Mouse (Mus musculus) T-helper 1 cell (primary cell): ENCODE measurements around the gene Ispd.

Experiments
- in situ Hi-C: fragments of 300-600 bp; cut with MboI, MseI; formaldehyde crosslinking; loops from one replicate; pipeline ENCODE4 v1.15.1; 2025; ENCODE audit warnings: high pct_unique_total_duplicates

Ispd gene

DNA sequence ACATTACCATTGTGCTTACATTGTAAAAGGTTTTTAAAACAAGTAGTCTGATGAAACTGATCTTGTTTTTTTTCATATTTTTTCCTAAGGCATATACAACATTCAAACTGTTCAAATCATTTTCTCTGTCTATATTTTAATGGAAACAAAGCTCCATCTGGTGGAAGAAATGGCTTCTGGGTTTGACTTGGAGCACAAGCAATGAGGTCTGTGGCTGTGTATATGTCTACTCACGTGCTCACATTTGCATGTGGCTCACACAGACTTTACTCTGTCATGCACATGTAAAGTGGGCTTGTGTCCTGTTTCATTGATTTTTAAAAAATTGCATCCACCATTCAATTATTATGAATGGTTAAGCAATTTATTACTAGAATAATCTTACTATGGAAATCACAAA, 323.1 kb downstream of the Ispd start:
- in situ Hi-C loops: loop anchor here (10.0 kb wide), 1 partner anchor 490 kb away; no protein-coding TSS in a partner anchor

DNA sequence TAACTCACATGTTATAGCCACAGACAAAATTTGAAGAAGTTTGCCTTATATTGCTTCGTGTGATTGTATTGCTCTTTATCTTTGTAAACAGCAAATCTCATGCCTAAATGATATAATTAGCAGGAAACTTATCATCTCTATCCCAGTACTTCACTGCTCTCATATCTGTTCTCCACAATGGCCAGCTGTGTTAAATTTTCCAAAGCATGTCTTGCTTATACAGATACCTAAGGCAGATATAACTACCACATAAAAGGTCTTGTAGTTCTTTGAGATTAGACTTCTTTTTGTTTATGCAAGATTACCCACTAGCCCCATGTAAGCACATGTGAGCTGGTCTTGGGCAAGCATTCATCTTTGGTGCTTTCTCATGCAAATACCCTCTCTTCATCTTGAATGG, 327.6 kb downstream of the Ispd start:
- in situ Hi-C loops: loop anchor here (10.0 kb wide), 1 partner anchor 494 kb away; no protein-coding TSS in a partner anchor

DNA sequence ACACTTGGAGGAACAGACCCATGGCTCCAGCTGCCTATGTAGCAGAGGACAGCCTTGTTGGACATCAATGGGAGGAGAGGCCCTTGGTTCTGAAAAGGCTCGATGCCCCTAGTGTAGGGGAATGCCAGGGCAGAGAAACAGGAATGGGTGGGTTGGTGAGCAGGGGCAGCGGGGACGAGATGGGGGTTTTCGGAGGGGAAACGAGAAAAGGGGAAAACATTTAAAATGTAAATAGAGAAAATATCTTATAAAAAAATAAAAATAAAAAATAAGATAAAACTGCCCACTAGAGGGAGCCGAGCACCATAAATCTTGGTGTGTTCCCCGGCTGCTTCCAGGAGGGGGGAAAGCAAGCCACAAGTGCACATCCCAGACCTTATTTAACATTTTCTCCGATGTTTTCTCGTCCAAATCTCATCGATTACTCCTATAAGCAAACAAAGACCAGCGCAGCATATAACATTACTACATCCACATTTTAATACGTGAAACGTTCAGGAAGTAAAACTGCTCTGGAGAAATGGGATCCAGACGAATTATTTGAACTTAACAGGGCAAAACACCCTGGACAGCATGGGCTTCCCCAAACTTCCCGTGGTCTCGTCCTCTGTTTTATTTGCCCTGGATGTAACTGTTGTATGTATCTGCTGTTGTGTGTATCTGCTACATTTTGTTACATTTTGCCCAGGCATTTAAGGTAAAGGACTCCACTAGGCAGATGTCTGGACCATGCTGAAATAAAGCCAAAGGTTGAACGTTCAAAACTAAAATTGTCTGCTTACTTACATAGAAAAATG, 332.8 kb downstream of the Ispd start:
- in situ Hi-C loops: no loop called here

DNA sequence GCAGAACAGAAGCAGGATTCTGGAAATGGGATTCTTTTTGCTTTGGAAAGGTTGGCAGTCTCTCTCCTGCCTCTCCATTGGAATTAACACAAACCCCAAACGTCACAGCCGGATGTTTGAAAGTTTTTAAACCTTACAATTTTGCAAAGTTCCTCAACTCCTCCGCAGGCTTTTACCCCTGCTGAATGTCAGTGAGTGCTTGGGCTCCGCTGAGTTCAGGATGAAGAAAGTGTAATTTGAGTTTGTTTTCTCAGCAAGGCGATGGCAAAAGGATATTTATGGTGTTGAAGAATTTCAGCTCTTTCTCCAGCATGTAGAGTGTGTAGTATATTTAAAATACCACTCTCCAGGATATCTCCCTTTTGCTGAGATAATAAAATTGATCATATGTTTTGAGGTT, 336.3 kb downstream of the Ispd start:
- in situ Hi-C loops: loop anchor here (5.0 kb wide), 1 partner anchor 735 kb away; no protein-coding TSS in a partner anchor

DNA sequence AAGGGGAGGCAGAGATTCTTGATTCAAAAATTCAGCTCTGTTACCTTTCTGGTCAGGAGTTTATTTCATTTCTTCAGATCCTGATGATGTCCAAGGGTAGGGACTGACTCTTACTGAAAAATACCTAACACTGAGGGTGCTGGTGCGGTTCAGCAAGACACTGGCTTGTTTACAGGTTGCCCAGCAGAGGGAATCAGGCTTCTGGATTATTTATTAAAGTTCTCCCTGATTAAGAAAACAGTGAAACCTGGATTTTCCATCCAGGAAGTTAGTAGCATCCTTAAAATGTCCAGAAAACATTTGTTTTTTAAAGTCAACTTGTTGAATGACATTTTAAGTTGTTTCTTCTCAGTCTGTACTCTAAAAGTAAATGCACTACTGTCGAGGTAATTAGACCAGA, 337.2 kb downstream of the Ispd start:
- in situ Hi-C loops: loop anchor here (5.0 kb wide), 1 partner anchor 734 kb away; no protein-coding TSS in a partner anchor

DNA sequence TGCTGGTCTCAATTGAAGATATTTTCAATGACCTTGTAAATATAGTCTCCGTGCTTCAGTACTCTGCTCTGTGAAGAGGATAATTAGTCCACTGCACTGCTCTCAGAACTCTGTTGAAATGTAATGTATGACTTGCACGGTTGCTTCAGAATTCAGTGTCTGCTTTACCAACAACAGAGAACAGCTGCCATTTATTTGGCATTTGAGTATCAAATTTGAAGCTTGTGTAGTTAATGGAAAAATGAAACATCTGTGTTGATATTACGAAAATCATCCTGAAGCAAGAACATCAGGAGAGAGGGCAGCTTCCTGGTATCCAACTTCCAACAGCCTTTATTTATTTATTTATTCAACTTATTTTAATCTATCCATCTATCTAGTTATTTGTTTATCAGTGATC, 337.8 kb downstream of the Ispd start:
- in situ Hi-C loops: loop anchor here (5.0 kb wide), 1 partner anchor 733 kb away; no protein-coding TSS in a partner anchor

DNA sequence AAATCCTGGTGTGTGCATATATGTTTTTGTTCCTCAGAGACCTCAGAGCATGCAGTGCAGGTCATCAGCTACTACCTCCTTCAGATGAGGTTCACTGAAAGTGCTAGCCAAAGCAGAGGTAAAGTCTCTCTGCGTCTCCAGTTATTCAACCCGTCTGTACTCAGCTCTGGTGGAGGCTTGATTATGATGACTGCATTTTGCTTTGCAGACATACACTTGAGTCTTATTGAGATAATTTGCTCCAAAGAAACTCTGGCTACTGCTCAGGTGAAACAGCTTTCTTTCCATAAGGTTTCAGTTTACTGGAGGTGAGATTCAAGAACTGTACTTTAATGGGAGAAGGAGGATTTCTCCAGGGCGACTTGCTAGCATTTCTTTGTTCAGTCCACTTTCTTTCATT, 339.5 kb downstream of the Ispd start:
- in situ Hi-C loops: no loop called here

DNA sequence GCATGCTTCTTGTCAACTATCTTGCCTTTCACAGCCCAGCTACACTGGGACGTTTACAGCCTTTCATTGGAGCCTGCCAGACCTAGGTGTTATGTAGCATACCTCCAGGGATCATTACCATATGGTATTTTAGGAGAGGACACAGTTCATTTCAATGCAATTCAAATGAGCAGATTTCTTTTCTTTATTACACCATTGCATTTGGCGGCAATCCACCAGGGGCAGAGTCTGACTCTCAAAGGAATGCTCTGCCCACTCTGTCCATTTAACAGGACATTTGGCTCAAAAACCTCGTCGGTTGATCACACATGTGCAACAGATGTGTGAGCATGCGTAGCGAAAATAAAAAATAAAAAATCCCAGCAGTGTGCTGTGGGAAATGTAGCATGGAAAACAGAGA, 340.0 kb downstream of the Ispd start:
- in situ Hi-C loops: no loop called here

DNA sequence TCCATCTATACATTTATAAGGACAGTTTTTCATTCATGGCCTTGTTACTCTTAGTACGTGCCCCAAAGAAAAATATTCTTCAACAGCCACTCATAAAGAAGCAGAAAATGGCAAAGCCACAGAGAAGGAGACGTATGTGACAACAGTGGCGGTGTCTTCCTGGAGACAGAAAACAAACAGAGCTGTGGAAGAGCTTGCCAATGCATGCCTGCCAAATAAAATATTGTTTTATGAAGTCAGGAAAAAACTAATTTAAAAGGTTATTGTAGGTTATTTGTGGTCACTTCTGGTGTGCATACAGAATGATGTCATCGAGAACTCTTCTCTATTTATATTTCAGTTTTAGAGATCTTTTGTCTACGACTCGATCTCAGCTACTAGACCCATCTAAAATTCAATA, 341.5 kb downstream of the Ispd start:
- in situ Hi-C loops: no loop called here

DNA sequence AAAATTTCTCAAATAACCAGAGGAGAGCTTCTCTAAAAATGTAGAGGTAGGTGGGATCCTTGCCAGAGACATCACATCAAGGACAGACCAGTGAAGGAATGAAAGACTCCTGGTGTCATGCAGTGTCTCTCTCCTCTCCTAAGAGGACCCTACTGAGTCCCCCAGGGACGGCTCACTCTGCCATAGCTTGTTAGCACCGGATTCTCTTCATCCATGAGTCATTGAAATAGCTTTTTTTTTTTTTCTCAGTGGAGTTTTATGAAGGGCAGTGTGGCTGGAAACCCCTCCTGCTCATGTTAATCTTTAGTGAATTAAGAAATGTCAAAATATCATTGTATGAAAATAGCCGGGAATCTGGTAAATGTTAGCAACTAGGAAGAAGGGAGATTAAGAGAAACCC, 342.1 kb downstream of the Ispd start:
- in situ Hi-C loops: no loop called here

DNA sequence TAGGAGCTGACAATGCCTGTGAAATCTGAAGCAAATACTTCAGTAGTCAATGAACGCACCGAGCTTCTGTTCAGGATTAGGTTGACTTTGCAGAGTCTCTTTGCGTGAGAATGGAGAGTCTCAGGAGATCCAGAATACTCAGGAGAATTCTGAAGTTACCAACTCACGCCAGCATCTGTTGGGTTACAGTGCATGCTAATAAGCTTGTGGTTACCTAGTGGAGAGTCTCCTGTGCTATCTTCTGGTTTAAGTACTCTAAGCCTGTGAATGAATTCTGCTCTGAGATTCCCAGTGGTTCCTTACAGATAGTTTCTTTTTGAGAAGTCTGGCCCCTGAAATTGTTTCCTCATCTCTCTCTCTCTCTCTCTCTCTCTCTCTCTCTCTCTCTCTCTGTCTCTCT, 343.0 kb downstream of the Ispd start:
- in situ Hi-C loops: no loop called here

DNA sequence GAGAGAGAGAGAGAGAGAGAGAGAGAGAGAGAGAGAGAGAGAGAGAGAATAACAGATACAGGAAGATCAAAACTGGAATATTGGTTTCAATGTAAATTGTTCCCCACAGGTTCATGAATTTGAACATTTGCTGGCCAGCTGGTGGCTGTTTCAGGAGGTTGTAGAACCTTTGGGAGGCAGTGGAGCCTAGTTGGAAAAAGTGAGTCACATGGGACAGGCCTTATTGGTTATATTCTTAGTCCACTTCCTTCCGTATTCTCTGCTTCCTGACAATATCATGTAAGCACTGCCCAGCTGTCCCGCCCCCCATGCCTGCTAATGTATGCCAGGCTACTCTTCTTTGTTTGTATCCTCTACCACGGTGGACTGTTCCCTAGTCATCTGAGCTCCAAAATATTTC, 344.0 kb downstream of the Ispd start:
- in situ Hi-C loops: no loop called here

DNA sequence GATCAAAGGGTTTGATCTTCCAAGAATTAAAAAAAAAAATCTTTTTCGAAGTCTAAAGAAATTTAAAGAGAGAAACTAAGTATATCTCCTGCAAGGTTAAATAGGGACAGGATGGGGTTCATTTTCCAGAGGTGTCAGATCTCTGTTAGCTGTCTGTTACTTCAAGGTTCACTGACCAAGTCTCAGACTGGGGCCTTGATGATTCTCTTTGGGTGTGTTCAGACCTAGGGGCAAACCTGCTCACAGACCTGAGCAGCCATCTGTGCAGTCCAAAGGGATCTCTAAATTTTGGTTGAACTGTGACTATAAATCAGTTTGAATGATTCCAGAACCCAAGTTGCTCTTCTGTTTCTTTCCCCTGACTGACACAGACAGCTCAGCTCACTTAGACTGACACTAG, 344.8 kb downstream of the Ispd start:
- in situ Hi-C loops: no loop called here

DNA sequence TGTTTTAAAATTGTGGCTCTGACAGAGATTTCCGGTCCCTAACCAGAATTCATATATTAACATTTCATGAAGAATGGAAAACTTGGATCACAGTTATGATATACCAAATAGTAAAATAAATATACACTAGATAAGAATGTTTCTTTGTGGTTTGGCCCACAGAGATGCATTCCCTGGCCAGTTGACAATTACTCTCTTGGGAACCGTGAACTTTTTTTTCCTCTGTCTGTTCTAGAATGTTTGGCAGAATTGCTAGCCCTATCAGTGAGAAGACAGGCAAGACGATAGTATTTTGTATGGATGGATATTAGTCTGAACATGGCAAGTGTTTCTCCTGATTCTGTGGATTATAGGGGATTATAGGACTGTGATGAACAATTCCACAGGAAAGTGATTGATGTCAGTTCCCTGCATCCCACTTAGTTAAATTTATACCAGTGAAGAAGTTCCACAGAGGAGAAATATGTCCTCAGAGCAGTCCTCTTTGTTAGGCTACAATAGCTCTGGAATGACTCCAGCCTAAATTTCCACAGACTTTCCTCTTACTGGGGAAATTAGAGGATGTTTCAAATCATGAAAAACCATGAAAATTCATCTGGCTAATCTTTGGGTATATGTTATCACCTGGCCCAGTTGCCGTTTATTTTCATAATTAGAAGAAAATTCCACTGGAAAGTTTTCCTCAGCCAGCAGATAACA, 352.6 kb downstream of the Ispd start:
- in situ Hi-C loops: no loop called here
